Mouse (Mus musculus) neural tube, embryonic 11.5 days (tissue): ENCODE data around the gene B4galnt4. TPM values are rescaled to one million over a fixed set of nuclear protein-coding genes. Genes with fewer than 3 reads are reported as not detected.

Source experiments
- ATAC-seq: fragments of 200-750 bp; cut with Nextera tagmentation; 2 replicates; pipeline ENCODE4 v1.8.0; 2017; ENCODE audit warnings: moderate number of reproducible peaks, mild to moderate bottlenecking, moderate TSS enrichment, moderate library complexity; ENCODE audit not compliant: insufficient read depth, low FRiP score, low TSS enrichment
- DNase-seq: peaks from one replicate; pipeline ENCODE4 v3.0.0-alpha.2; 2015; ENCODE audit warnings: low spot score
- H3K27ac ChIP-seq: fragments of 300-500 bp; sonication (generic); 2 replicates; pipeline ENCODE4 v1.5.1; 2014; ENCODE audit warnings: low read depth, mild to moderate bottlenecking, low read length
- H3K27me3 ChIP-seq: fragments of 300-500 bp; sonication (generic); 2 replicates; pipeline ENCODE4 v1.6.1; 2014; ENCODE audit warnings: mild to moderate bottlenecking, low read length, mixed read lengths; ENCODE audit not compliant: control insufficient read depth, insufficient read depth
- H3K36me3 ChIP-seq: fragments of 300-500 bp; sonication (generic); 2 replicates; pipeline ENCODE4 v1.6.1; 2014; ENCODE audit warnings: mild to moderate bottlenecking, low read length, moderate library complexity, mixed read lengths; ENCODE audit not compliant: control insufficient read depth, insufficient read depth
- H3K4me1 ChIP-seq: fragments of 300-500 bp; sonication (generic); 2 replicates; pipeline ENCODE4 v1.6.1; 2014; ENCODE audit warnings: low read length, mixed read lengths; ENCODE audit not compliant: control insufficient read depth, insufficient read depth
- H3K4me2 ChIP-seq: fragments of 300-500 bp; sonication (generic); 2 replicates; pipeline ENCODE4 v1.6.1; 2014; ENCODE audit warnings: low read depth, mild to moderate bottlenecking, moderate library complexity
- H3K4me3 ChIP-seq: fragments of 300-500 bp; sonication (generic); 2 replicates; pipeline ENCODE4 v1.5.1; 2014; ENCODE audit warnings: low read depth, low read length
- H3K9ac ChIP-seq: fragments of 300-500 bp; sonication (generic); 2 replicates; pipeline ENCODE4 v1.6.1; 2014; ENCODE audit warnings: mild to moderate bottlenecking, low read length
- H3K9me3 ChIP-seq: fragments of 300-500 bp; sonication (generic); 2 replicates; pipeline ENCODE4 v1.6.1; 2016; ENCODE audit warnings: low read length; ENCODE audit not compliant: control insufficient read depth
- WGBS: fragments of 180-500 bp; shearing (Covaris S2); extraction: QIAGEN DNeasy Blood & Tissue Kit; methylation state at CpG from one replicate; pipeline ENCODE4 v1.1.7; 2014; 5-methylcytosine and 5-hydroxymethylcytosine counted together
- polyA plus RNA-seq: library from polyadenylated mRNA; unstranded; fragments of >200 nt; fragmentation: Nextera tagmentation; extraction: Ambion mirVana; gene quantifications from 2 replicates; pipeline ENCODE4 v1.2.1, GENCODE M21; 2014

The B4galnt4 gene
- polyA plus RNA-seq, 1 experiment from 2014 or later = 17.1 TPM

GRCm38 (mm10) chr7:141117636-141118035, 56.7 kb downstream of the B4galnt4 start, which contains the start of gene Ano9:
Ano9 (minus strand) TSS chr7:141117806.
- ATAC-seq = no peak
- Histone ChIP-seq H3K27ac (no peak within 1 kb of the TSS), H3K9ac (no peak within 1 kb of the TSS), H3K36me3 (no peaks in the 10 kb centered on the region), H3K27me3 (no peaks in the 10 kb centered on the region), H3K4me3 (no peak within 1 kb of the TSS), H3K9me3 (no peaks in the 10 kb centered on the region), H3K4me1 (no peaks in the 10 kb centered on the region), H3K4me2 (no peak within 1 kb of the TSS)
- no peak for DNase-seq
- 10% methylated on average over 9 of the region's 9 CpGs for WGBS

DNA sequence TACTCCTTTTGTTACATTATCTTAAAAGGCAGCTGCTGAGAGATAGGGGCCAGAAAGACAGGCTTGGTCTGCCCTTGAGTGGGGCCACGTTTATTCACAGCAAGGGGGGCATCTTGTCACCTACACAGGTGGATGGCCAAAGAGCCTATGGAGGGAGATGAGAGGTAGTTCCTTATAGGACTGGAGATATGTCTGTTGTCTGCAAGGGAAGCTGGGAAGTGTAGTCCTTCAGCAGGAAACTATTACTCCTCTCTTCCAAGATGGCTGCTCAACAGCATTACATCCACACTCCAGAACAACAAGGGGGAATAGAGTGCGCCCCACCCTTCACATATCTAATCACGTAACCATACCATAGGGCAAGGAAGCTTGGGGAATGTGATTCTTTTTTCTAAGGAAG, 58.6 kb downstream of the B4galnt4 start:
- Histone ChIP-seq H3K4me1 (no peaks in the 10 kb centered on the region), H3K9ac (no peak overlapping the region), H3K9me3 (no peaks in the 10 kb centered on the region), H3K27me3 (no peaks in the 10 kb centered on the region), H3K4me2 (no peak overlapping the region), H3K27ac (no peak overlapping the region), H3K4me3 (no peak overlapping the region), H3K36me3 (no peaks in the 10 kb centered on the region)
- DNase-seq (no peak), ATAC-seq (no peak)
- WGBS = 77% methylated on average over 3 of the region's 3 CpGs

GRCm38 (mm10) chr7:141120605-141121004, 59.7 kb downstream of the B4galnt4 start:
- no peak for ATAC-seq
- Histone ChIP-seq H3K27ac (no peak overlapping the region), H3K4me2 (no peak overlapping the region), H3K9ac (no peak overlapping the region), H3K36me3 (no peaks in the 10 kb centered on the region), H3K4me1 (no peaks in the 10 kb centered on the region), H3K4me3 (no peak overlapping the region), H3K27me3 (no peaks in the 10 kb centered on the region), H3K9me3 (no peaks in the 10 kb centered on the region)
- 85% methylated on average over 3 of the region's 3 CpGs for WGBS
- no peak for DNase-seq

DNA sequence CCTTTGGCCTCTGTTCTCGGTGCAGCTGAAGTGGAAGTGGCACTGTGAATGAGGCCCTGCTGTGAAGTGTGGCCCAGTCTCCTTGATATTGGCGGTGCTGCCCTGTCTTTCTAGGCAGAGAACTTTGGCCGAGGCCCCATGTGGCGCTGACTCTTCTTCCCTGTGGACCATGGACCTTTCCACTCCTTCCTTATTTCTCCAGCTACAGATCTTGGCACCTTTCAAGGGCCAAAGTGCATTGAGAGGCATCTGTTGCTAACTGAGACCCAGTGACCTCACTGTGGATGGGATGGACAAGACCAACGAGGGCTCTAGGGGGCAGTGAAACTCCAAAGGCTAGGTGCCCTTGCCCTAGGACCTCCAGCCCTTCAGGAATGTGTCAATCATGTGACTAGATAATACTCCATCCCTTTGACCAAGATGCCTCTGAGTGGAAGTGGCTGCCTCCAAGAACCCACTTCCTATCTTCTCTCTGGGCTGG, 60.2 kb downstream of the B4galnt4 start:
- ATAC-seq = no peak
- H3K36me3 ChIP-seq = no peaks in the 10 kb centered on the region
- H3K4me1 ChIP-seq = no peaks in the 10 kb centered on the region
- H3K4me3 ChIP-seq = no peak overlapping the region
- WGBS = 77% methylated on average over 5 of the region's 5 CpGs
- H3K27me3 ChIP-seq = no peaks in the 10 kb centered on the region
- DNase-seq = no peak
- H3K9ac ChIP-seq = no peak overlapping the region
- no peaks in the 10 kb centered on the region for H3K9me3 ChIP-seq
- H3K27ac ChIP-seq = no peak overlapping the region
- H3K4me2 ChIP-seq = no peak overlapping the region

Other genes with a start within 250 kb of the B4galnt4 start
- gene Zfp941, start 238.9 kb upstream of the B4galnt4 start, polyA plus RNA-seq = 6.5 and 7.7 TPM in 2 replicates
- 0.34 TPM in 1 of 2 replicates, not detected in the other for gene Urah, start 226.1 kb upstream of the B4galnt4 start, polyA plus RNA-seq
- gene Scgb1c1, start 215.6 kb upstream of the B4galnt4 start, polyA plus RNA-seq = not detected in 2 replicates
- gene Odf3, start 213.3 kb upstream of the B4galnt4 start, polyA plus RNA-seq = not detected in 2 replicates
- not detected in 2 replicates for gene Gm45785, start 204.8 kb upstream of the B4galnt4 start, polyA plus RNA-seq
- 73.3 and 82.2 TPM in 2 replicates for gene Ric8a, start 204.1 kb upstream of the B4galnt4 start, polyA plus RNA-seq
- gene Bet1l, start 203.5 kb upstream of the B4galnt4 start, polyA plus RNA-seq = 27.4 and 31.1 TPM in 2 replicates
- gene Psmd13, start 179.1 kb upstream of the B4galnt4 start, polyA plus RNA-seq = 158 and 199 TPM in 2 replicates
- 22.4 and 26.0 TPM in 2 replicates for gene Sirt3, start 178.8 kb upstream of the B4galnt4 start, polyA plus RNA-seq
- 0.81 and 4.2 TPM in 2 replicates for gene Cox8b, start 160.7 kb upstream of the B4galnt4 start, polyA plus RNA-seq
- gene Nlrp6, start 140.2 kb upstream of the B4galnt4 start, polyA plus RNA-seq = 0.15 and 0.20 TPM in 2 replicates
- 13.3 and 15.8 TPM in 2 replicates for gene Pgghg, start 119.7 kb upstream of the B4galnt4 start, polyA plus RNA-seq
- gene Ifitm5, start 110.8 kb upstream of the B4galnt4 start, polyA plus RNA-seq = 1.2 and 1.4 TPM in 2 replicates
- 0.69 TPM in 1 of 2 replicates, not detected in the other for gene Gm45717, start 105.2 kb upstream of the B4galnt4 start, polyA plus RNA-seq
- gene Ifitm2, start 105.1 kb upstream of the B4galnt4 start, polyA plus RNA-seq = 383 and 395 TPM in 2 replicates
- gene Ifitm1, start 93.9 kb upstream of the B4galnt4 start, polyA plus RNA-seq = 8.3 and 12.5 TPM in 2 replicates
- 20.1 and 21.0 TPM in 2 replicates for gene Ifitm3, start 50.3 kb upstream of the B4galnt4 start, polyA plus RNA-seq
- not detected in 2 replicates for gene Ifitm6, start 43.2 kb upstream of the B4galnt4 start, polyA plus RNA-seq
- not detected in 2 replicates for gene Gm17387, start 32.0 kb upstream of the B4galnt4 start, polyA plus RNA-seq
- gene Pkp3, start 17.1 kb downstream of the B4galnt4 start, polyA plus RNA-seq = 2.3 and 2.7 TPM in 2 replicates
- gene Sigirr, start 39.5 kb downstream of the B4galnt4 start, polyA plus RNA-seq = 2.4 and 3.1 TPM in 2 replicates
- 0.09 TPM in 1 of 2 replicates, not detected in the other for gene Ano9, start 56.7 kb downstream of the B4galnt4 start, polyA plus RNA-seq
- 69.0 and 69.5 TPM in 2 replicates for gene Ptdss2, start 61.3 kb downstream of the B4galnt4 start, polyA plus RNA-seq
- gene Rnh1, start 111.8 kb downstream of the B4galnt4 start, polyA plus RNA-seq = 69.5 and 69.7 TPM in 2 replicates
- 111 and 122 TPM in 2 replicates for gene Hras, start 132.9 kb downstream of the B4galnt4 start, polyA plus RNA-seq
- gene Lrrc56, start 133.1 kb downstream of the B4galnt4 start, polyA plus RNA-seq = 9.1 and 9.5 TPM in 2 replicates
- 1.9 and 2.0 TPM in 2 replicates for gene Lmntd2, start 153.0 kb downstream of the B4galnt4 start, polyA plus RNA-seq
- 34.4 and 45.7 TPM in 2 replicates for gene Rassf7, start 154.8 kb downstream of the B4galnt4 start, polyA plus RNA-seq
- 90.3 and 93.3 TPM in 2 replicates for gene Phrf1, start 167.7 kb downstream of the B4galnt4 start, polyA plus RNA-seq
- 0.56 and 0.78 TPM in 2 replicates for gene Irf7, start 205.4 kb downstream of the B4galnt4 start, polyA plus RNA-seq
- not detected in 2 replicates for gene Cdhr5, start 215.7 kb downstream of the B4galnt4 start, polyA plus RNA-seq
- gene Sct, start 218.0 kb downstream of the B4galnt4 start, polyA plus RNA-seq = 13.2 and 13.7 TPM in 2 replicates
- gene Drd4, start 230.9 kb downstream of the B4galnt4 start, polyA plus RNA-seq = 0.43 and 0.61 TPM in 2 replicates